Mouse (Mus musculus) heart, postnatal 14 days (tissue): ENCODE measurements around the gene Fam129a. TPM values are rescaled to one million over a fixed set of nuclear protein-coding genes. Genes with fewer than 3 reads are reported as not detected.
"Not testable (repeated sequence)": the region's sequence is repeated elsewhere in the genome, so short reads cannot be mapped to it uniquely, and the experiment has no call there.

Source experiments
- DNase-seq, 2 experiments: peaks; one replicate each; pipeline ENCODE4 v3.0.0; 2021 to 2022
- intact Hi-C: fragments of 180-260 bp; cut with DNase I; formaldehyde crosslinking; loops from one replicate; pipeline ENCODE4 v1.15.1; 2025
- total RNA-seq, 2 experiments: library from RNA; stranded (reverse); gene quantifications; 2 replicates each; pipeline ENCODE4 v1.2.3; 2021

Gene Fam129a
- total RNA-seq, 2 experiments from 2014 or later = 25.1 to 28.4 TPM

- DNase-seq = no peak
- intact Hi-C loops = no loop called here
Observed at GRCm38 (mm10) chr1:151718575-151718974, 147.6 kb downstream of the Fam129a start.

DNA sequence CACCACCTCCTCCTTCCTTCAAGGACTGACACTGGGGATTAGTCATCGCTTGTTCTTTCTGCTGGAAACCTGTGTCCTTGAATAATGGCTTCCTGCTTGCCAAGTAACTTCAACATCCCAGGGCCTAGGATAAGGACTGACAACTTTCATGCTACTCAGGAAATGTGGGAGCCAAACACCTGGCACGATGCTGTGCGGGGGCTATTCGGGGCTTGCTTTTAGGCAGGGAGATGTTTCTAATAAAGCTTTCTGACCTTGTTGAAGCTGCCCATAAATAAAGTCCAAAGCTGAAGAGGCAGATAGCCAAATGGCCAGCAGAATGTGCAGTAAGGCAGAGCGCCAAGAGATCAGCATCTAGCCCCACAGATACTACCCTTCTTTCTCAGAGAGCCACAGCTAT is 148.9 kb downstream of the Fam129a start:
- intact Hi-C loops = no loop called here

GRCm38 (mm10) chr1:151720566-151720965 is 149.6 kb downstream of the Fam129a start:
- intact Hi-C loops = no loop called here
- no peak for DNase-seq

More for the DNA sequence above, 148.9 kb downstream of the Fam129a start:
- no peak for DNase-seq

GRCm38 (mm10) chr1:151721357-151721983 is 150.5 kb downstream of the Fam129a start:
- no peak for DNase-seq
- intact Hi-C loops = no loop called here

DNA sequence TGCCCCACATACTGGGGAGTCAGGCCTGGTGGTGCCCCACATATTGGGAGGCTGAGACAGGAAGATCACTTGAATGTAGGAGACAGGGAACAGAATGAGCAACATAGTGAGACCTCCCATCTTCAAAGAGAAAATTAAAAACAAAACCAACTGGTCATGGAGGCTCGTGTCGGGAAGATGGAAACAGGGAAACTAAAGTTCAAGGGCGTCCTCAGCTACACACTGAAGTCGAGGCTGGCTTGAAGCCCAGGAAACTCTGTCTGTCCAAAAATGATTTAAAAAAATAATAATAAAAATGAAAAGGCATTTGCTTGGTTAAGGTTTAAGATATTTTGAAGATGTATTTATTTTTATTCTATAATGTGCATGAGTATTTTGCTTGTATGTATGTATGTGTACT is 152.8 kb downstream of the Fam129a start:
- intact Hi-C loops = no loop called here
- no peak for DNase-seq

DNA sequence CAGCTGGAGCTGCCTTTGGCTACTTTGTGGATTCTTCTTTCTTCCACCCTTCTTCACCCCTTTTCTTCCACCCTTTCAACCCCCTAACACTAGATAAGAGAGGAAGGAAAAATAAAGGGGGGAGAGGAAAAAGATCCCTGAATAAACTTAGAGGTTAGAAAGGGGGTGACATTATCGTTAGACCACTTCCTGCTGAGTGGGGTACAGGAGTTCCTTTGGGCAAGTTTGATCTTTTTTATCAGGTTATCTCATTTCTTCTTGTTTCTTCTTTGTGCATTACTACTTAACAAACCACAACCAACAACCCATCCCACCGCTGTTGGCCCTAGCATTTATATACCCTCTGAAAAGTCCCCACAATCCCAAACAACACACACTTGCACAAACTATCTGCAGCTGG is 154.6 kb downstream of the Fam129a start:
- intact Hi-C loops = no loop called here

DNA sequence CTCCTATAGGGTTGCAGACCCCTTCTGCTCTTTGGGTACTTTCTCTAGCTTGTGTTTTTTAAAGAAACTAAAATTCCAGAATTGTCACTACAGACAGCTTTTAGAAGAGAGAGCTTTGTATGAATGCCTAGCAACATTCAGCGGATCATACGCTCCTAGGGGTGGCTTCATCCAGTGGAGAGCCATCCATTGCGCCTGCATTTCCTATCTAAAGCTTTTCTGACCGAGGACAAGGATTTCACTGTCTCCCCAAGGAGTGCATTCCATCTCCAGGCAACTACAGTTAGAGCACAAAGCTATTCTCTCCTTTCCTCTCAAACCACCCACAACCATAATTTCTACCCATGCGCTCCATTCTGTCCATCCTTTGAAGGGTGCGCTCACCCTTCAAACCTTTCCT is 155.4 kb downstream of the Fam129a start:
- no peak for DNase-seq
- intact Hi-C loops = no loop called here

More for the DNA sequence above, 154.6 kb downstream of the Fam129a start:
- DNase-seq = no peak

DNA sequence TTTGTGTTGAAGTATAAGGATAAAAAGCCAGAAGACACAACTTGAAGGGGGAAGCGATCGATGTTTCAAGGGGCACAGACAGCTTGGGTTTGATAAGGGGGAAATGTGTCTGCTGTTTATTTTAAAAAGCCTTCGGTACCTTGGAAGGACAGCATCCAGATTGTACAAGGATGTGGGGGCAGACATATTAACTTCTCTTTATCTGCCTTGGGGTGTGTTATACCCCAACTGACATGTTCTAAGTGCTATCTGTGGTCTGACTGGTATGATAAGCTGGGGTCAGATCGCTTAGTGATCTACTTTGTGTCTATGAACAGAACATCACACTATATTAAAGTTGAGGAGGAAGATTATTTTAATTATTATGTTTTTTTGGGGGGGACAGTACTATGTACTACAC is 157.2 kb downstream of the Fam129a start:
- intact Hi-C loops = no loop called here
- no peak for DNase-seq

GRCm38 (mm10) chr1:151737146-151737545 is 166.2 kb downstream of the Fam129a start:
- no peak for DNase-seq
- intact Hi-C loops = no loop called here

GRCm38 (mm10) chr1:151741199-151741621 is 170.2 kb downstream of the Fam129a start:
- DNase-seq = no peak
- intact Hi-C loops = no loop called here

- intact Hi-C loops = not testable (repeated sequence)
Observed at GRCm38 (mm10) chr1:151749894-151750293, 178.9 kb downstream of the Fam129a start.

DNA sequence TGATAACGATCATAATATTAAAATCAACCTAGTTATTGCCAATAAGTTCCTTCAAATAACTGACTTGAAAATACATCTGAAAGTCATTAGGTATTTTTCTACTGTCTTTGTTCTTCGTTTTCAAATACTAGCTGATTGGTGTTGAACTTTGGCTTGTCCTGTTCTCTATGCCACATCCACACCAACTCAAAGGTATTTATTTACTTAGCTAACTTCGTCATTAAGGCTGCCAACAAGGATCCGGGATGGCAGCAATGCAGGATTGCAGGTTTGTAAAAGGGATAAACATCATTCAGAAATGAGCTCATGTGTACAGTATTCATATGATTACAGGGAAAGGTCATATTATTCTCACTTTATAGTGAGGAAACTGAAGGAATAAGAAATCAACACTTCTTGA is 182.0 kb downstream of the Fam129a start:
- DNase-seq = no peak
- intact Hi-C loops = no loop called here

More at GRCm38 (mm10) chr1:151749894-151750293, 178.9 kb downstream of the Fam129a start:
- DNase-seq = not testable (repeated sequence)

GRCm38 (mm10) chr1:151753374-151753929 is 182.5 kb downstream of the Fam129a start:
- DNase-seq = no peak
- intact Hi-C loops = no loop called here

- intact Hi-C loops = no loop called here
- DNase-seq = no peak
Observed at GRCm38 (mm10) chr1:151754028-151754489, 183.1 kb downstream of the Fam129a start.

DNA sequence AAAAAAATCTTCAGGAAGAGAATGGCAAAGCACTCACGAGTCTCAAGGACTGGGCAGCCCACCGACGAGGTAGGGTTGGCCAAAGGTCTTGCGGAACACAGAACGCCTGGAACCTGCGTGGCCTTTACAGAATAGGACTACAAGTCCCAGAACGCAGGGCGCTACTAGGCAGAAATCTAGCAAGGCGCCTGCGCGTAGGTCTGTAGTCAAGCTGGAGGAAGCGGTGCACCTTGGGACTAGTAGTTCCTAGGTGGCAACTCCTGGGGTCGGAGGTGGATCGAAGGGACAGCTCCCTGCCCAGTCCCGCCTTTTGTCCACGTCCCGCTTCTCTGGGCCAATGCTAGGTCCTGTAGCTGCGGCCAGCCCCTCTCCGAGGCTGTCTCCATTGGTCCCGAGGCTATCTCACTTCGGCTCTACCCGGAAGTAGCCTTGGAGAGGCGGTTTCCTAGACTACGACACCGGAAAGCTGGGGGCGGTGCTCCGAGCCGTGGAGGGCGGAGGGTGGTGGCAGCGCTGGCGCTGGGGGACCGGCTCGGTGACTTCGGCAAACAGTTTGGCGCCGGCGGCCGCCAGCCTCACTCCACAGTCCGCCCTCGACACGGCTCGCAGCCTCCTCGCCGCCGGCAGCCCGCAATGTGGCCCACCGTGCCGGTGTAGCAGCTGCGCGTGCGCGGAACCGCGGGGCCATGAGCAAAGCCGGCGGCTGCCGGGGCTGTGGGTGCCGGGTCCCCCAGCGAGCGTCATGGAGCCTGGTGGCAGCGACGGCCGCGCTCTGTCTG is 184.1 kb downstream of the Fam129a start, which contains the start of gene Edem3:
Gene Edem3 (plus strand): TSS at position 491 of the 779 bp plus-strand sequence.
- peak; percentile 96 for DNase-seq
- intact Hi-C loops = no loop called here

DNA sequence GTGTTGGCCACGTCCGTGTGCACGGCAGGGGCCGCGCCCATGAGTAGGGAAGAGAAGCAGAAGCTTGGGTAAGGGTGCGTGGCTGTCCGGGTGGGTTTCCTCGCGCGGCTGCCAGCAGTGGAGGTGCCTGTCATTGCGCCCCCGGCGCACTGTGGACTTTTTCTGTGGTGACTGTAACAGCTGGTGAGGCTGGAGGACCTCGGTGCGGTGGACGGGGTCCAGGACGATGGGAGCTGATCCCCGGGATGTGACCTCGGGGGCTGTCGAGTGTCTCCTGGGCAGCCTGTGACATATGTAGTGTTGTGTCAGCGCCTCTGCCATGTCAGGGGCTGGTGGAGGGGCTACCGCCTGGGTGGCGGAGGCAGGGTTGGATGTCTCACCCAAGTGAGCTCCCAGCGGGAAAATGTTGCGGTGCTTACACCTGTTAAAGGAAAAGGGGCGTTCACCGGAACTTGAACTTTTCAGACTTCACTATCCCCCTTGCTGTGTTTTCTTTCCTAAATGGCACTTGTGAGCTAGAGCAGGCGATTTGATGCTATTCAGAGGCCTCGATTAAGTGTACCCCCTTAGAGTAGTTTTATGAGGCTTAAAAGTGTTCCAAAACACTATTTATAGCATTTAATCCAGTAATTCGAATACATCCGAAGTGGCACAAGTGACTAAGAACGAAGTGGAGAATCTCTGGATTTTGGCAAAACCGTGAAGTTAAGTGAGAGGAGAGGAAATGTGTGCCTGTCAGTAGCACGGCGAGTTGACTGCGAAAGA is 184.9 kb downstream of the Fam129a start:
- intact Hi-C loops = no loop called here
- no peak for DNase-seq

DNA sequence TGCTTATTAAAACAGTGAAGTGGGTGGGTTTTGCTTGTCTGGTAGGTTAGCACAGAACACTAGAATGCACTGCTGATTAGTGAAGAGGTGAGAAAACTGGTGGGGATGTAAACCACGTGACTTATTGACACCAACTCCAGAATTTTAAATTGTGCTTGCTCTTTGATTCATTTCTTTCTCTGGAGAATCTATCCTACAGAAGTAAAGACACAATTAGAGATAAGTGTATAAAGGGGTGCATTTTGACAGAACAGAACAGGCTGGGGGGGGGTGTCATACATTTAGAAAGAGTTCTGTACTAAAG is 185.4 kb downstream of the Fam129a start:
- intact Hi-C loops = no loop called here
- no peak for DNase-seq

- intact Hi-C loops = no loop called here
Observed at GRCm38 (mm10) chr1:151758301-151758700, 187.3 kb downstream of the Fam129a start.

DNA sequence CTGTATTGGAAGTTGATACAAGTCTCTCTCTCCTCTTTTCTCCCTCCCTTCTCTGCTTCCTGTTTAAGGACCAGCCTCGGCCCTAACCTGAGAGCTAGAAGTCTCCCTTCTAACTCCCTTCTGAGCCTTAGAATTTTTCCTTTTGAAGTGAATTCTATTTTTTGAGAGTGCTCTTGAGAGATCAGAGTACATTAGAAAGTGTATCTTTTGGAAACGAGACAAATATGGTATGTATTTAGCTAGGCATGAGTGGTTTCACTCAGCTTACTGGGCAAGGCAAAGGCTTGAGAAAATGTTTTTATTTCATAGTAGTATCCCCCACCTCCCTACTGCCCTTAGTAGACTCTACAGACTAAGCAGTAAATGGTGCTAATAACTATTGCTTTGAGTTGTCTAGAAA is 188.0 kb downstream of the Fam129a start:
- no peak for DNase-seq
- intact Hi-C loops = no loop called here

More at GRCm38 (mm10) chr1:151758301-151758700, 187.3 kb downstream of the Fam129a start:
- no peak for DNase-seq

GRCm38 (mm10) chr1:151764236-151764635 is 193.2 kb downstream of the Fam129a start:
- intact Hi-C loops = no loop called here
- DNase-seq = no peak

DNA sequence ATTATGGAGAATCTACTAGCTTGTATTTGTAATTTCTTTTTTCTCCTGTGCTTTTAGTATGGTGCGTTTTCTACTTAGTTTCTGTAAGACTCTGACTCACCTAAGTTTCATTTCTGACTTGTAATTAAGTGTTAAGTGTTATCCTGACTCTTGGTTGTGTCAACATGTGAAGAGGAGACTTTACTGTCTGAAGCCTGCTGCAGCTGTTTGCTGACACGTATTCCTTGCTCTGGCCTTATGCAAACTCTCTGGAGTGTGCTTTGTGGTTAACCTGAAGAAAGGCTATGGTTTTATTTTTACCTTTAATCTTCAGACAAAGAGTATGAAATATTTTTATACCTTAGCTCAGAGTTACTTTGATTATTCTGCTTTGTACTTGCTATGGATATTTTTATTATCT is 195.2 kb downstream of the Fam129a start:
- intact Hi-C loops = no loop called here
- DNase-seq = no peak
